Mouse (Mus musculus) adrenal gland (tissue): ENCODE results near the gene Erc2.

Experiments used
- intact Hi-C: fragments of 180-260 bp; cut with DNase I; formaldehyde crosslinking; loops from one replicate; pipeline ENCODE4 v1.15.1; 2025

The Erc2 gene

DNA sequence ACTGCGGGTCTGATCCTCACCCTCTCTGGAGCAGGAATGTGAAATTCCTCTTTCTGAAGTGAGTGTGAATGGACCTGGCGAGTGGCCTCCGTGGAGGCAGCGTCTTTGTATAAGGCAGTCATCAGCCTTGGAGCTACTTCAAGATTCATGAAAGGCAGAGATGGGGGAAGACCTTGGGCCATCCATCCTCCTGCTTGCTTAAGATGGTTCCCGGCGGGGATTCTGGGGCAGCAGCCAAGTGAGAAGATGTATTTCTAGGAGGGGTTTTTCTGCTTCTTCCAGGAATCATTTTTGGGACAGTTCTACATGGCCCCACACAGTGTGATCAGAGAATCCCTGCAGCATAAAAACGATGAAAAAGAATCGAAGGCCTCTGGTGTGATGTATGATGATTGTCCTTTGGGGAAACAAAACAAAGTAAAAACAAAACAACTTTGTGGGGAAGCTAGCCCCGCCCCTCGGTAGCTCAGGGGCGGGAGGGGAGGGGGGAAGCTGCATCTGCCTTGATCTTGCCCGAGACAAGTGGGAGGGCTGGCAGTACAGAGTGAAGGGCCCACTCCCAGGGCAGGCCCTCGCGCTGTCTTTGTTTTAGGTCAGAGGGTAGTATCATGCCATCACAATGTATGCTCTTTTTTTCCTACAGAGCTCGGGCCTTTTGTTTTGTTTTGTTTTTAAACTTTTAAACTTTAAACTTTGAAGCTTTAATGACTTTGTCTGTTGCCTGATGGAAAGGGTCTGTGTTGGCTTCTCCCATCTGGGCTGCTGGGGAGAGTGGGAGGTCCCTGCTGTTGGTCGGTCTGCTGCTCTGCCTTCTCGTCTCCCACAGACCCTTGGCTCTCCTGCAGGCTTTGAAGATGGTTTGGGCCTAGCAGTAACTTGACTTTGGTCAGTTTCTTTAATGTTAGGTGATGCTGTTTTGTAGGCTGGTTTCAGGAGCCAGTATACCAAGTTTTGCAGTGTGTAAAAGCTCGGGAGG is 435.9 kb downstream of the Erc2 start:
- intact Hi-C loops = no loop called here

GRCm38 (mm10) chr14:28060891-28061290 is 438.7 kb downstream of the Erc2 start:
- intact Hi-C loops = no loop called here

DNA sequence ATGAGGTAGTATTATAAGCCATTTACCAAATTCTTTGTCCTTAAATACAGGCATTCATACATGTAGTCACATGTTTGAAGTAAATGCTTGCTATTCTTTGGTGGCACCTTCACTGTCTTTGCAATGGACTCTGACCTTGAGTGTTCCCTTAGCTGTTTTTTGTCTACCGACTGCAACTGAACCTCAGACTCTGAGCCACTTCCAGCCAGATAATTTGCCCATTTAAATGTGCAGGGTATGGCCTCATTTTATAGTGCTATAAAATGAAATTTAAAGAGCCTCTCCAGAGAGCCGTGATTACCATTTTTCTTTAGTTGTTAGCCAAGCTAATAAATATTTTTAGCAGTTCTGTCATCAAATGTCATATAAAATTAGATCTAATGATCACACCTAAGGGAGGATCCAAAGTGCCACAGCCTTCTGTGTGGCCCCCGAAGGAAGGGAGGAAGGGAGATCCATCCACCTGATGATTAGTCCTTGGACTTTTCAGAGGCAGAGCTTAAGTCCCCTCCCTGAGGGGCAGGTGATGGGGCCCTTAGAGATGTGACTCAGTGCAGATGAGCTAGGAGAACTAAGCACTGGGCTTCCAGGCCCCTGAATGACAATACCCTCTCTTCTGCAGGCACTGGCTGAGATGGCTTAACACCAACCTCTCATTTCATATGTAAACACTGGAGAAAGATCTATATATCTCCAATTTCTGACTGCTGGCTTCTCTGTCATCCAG is 439.6 kb downstream of the Erc2 start:
- intact Hi-C loops = no loop called here

GRCm38 (mm10) chr14:28068021-28068420 is 445.8 kb downstream of the Erc2 start:
- intact Hi-C loops = no loop called here

DNA sequence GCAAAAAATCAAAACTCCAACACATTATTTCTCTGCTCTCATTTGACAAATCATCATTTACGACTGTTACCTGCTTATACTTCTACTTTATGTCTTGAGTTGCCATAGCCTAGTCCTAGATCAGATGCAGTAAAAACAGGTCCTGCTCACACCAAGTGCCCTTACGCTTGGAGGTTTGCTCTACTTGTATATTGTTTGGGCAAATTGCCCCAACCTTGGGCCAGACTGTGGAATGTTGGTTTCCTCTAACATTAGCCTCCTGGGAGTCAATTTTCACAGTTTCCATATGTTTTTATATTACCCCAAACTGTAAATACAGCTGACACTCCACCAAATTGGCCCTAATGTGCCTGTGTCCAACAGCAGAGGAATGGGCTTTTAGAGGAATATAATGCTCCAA is 447.6 kb downstream of the Erc2 start:
- intact Hi-C loops = no loop called here

DNA sequence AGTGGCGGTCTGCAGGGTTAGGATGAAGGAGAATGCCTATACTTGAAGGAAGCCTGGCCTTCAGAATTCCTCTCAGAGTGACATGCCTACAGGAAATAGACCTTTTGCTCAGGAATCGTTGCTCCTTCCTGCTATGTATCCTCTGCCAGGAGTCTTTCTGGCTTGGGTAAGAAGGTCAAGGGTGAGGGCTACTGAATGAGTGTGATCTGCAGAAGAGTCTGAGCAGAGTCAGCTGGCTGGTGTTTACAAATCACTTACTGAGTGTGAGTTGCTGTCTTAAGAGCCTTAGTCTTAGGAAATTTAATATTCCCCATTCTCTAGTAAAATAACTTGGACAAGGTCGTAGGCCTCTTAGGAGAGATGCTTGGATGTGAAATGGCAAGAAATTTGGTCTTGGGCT is 450.3 kb downstream of the Erc2 start:
- intact Hi-C loops = no loop called here

DNA sequence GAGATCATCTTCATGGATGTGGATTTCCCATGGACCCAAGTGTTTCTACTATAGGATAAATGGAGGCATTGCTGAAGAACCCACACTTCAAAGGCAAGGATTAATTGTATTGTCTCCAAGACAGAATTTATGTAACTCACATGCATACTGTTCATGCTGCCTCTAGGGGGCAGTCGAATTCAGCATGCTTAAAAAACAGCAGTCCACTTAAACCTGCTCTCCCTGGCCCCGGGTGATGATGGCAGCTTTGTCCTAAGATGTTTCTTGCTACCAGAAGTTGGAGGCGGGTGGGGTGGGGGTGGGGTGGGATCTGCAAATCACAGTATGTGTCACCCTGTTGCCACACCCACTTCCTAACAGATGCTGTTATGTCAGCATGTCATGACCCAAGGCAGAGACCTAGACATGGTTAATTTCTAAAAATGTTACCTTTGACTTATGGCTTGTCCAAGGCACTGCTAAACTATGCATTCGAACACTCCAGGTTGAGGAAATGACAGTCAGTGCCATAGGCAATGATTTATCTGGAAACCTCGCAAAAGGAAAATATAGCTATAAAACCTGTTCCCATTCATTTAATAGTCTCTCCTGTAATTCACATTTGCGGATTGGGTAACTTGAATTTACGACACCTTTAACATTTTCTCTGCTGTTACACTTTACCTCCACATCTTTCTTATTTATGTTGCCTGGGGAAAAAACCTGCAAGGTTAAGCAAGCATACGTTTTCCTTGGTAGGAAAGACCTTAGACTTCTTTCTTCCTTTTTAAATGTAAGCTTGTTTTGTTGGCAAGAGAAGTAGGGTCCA is 467.6 kb downstream of the Erc2 start:
- intact Hi-C loops = loop anchor here (5.0 to 10.0 kb wide), 2 partner anchors 417 to 1005 kb away; no protein-coding TSS in a partner anchor

GRCm38 (mm10) chr14:28091367-28091766 is 469.1 kb downstream of the Erc2 start:
- intact Hi-C loops = no loop called here

GRCm38 (mm10) chr14:28093214-28093613 is 471.0 kb downstream of the Erc2 start:
- intact Hi-C loops = no loop called here

GRCm38 (mm10) chr14:28093913-28094312 is 471.7 kb downstream of the Erc2 start:
- intact Hi-C loops = no loop called here

- intact Hi-C loops = no loop called here
These were observed 476.9 kb downstream of the Erc2 start for GRCm38 (mm10) chr14:28099084-28099483.

DNA sequence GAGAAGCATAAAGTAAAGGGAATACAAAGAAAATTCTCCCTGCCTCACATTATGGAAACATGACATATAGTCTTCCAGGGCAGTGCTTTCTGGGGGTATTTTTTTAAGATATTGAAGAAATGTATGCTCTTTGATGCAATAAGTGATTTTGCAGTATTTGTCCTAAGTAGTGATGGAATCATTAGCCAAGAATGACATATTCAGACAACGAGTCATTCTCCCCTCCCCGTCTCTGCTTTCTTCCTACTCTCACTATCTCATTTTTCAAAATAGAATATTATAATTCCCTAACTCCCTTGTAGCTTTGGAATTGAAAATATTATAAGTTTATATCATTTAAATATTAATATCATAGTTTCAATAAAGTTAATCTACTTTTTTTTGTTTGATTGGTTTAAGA is 490.9 kb downstream of the Erc2 start:
- intact Hi-C loops = no loop called here

GRCm38 (mm10) chr14:28120851-28121250 is 498.6 kb downstream of the Erc2 start:
- intact Hi-C loops = no loop called here

- intact Hi-C loops = no loop called here
These were observed 504.6 kb downstream of the Erc2 start for GRCm38 (mm10) chr14:28126842-28127241.

- intact Hi-C loops = no loop called here
These were observed 506.8 kb downstream of the Erc2 start for GRCm38 (mm10) chr14:28128999-28129398.

- intact Hi-C loops = no loop called here
These were observed 521.8 kb downstream of the Erc2 start for GRCm38 (mm10) chr14:28143998-28144397.

- intact Hi-C loops = no loop called here
These were observed 525.0 kb downstream of the Erc2 start for GRCm38 (mm10) chr14:28147201-28147600.

DNA sequence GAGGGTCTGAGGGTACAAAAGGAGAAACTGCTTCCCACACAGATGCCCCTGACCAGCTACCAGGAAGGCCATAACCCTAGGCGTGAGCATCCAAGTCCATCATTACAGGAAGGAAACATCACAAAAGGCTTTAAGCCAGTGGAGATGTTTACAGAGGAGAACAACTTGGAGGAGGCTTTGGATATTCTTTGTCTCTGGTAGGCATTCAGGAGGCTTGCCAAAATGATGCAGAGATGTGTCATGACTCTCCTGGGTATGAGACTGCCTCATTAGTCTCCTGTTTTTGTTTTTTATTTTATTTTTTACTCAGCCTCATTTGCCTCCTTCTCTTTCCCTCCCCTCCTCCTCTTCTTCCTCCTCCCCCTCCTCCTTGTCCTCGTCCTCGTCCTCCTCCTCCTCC is 528.7 kb downstream of the Erc2 start:
- intact Hi-C loops = no loop called here

GRCm38 (mm10) chr14:28155706-28156105 is 533.5 kb downstream of the Erc2 start:
- intact Hi-C loops = no loop called here

GRCm38 (mm10) chr14:28160852-28161251 is 538.6 kb downstream of the Erc2 start:
- intact Hi-C loops = no loop called here

- intact Hi-C loops = no loop called here
These were observed 542.6 kb downstream of the Erc2 start for GRCm38 (mm10) chr14:28164642-28165408.
